Mouse (Mus musculus): ENCODE data around the gene Rsph1. TPM values are rescaled to one million over a fixed set of nuclear protein-coding genes. Genes with fewer than 3 reads are reported as not detected.

Gene Rsph1
- total RNA-seq, 2 experiments from 2014 or later = 13.5 to 20.8 TPM

GRCm38 (mm10) chr17:31210299-31210698 is 66.9 kb downstream of the Rsph1 start:
- no peak for DNase-seq (ENCODE audit: low spot score in 2 of 2)

- DNase-seq (ENCODE audit: low spot score in 2 of 2) = no peak
These were observed 67.7 kb downstream of the Rsph1 start for GRCm38 (mm10) chr17:31209376-31209930.

- DNase-seq (ENCODE audit: low spot score in 2 of 2) = no peak
These were observed 68.5 kb downstream of the Rsph1 start for GRCm38 (mm10) chr17:31208654-31209053.

- no peak for DNase-seq (ENCODE audit: low spot score in 2 of 2)
These were observed 69.3 kb downstream of the Rsph1 start, which contains the start of gene Ubash3a for GRCm38 (mm10) chr17:31207771-31208334. Ubash3a (plus strand) TSS chr17:31207873.

Other genes starting within 250 kb of the Rsph1 start
- gene Abcg1, start 219.7 kb downstream of the Rsph1 start, total RNA-seq (2021) = 10 to 100 TPM; 37.4 to 40.6 TPM
- not detected for gene Tff3, start 147.7 kb downstream of the Rsph1 start, total RNA-seq (2021)
- gene Tff2, start 133.1 kb downstream of the Rsph1 start, total RNA-seq (2021) = not detected
- not detected for gene Tff1, start 112.1 kb downstream of the Rsph1 start, total RNA-seq (2021)
- gene Tmprss3, start 78.4 kb downstream of the Rsph1 start, total RNA-seq (2021) = under 1 TPM in 1 of 2 experiments, not detected in 1; 0.12 TPM
- gene Ubash3a, start 69.5 kb downstream of the Rsph1 start, total RNA-seq (2021) = under 1 TPM; 0.48 to 0.86 TPM
- gene Slc37a1, start 9.4 kb upstream of the Rsph1 start, total RNA-seq (2021) = 1 to 10 TPM; 4.2 to 7.0 TPM
- 10 to 100 TPM; 25.9 to 28.3 TPM for gene Pde9a, start 108.8 kb upstream of the Rsph1 start, total RNA-seq (2021)
- 10 to 100 TPM; 24.7 to 29.8 TPM for gene Wdr4, start 242.6 kb upstream of the Rsph1 start, total RNA-seq (2021)
- 100 to 1,000 TPM; 319 to 320 TPM for gene Ndufv3, start 242.7 kb upstream of the Rsph1 start, total RNA-seq (2021)